Mouse (Mus musculus) E14TG2a.4 (cell line): ENCODE data around the gene Zfp92.

Experiments
- CTCF ChIP-seq: conservative IDR thresholded peaks from 2 replicates; pipeline ENCODE4 v1.5.1; 2014; ENCODE audit warnings: low read length
- NANOG ChIP-seq: IDR thresholded peaks from 2 replicates; pipeline ENCODE4 v1.6.1; 2014; ENCODE audit warnings: borderline replicate concordance, low read length, mixed read lengths

- TF ChIP-seq CTCF, result no peak
- no peak for TF ChIP-seq NANOG
Observed at GRCm38 (mm10) chrX:73435252-73435651, 24.4 kb downstream of the Zfp92 start, which contains the start of gene Trex2.
